Mouse (Mus musculus) cortical plate, adult 2 months (tissue): ENCODE results near the gene Srgn.

Experiments used
- CTCF ChIP-seq: fragments of 200-500 bp; IDR thresholded peaks from 2 replicates; pipeline ENCODE4 v1.5.1; 2011; ENCODE audit warnings: mild to moderate bottlenecking, control low read depth, low read length; ENCODE audit not compliant: insufficient read depth; ENCODE audit errors: extremely low read depth
- POLR2A ChIP-seq: fragments of 200-500 bp; IDR thresholded peaks from 2 replicates; pipeline ENCODE4 v1.6.1; 2011; ENCODE audit warnings: mild to moderate bottlenecking, low read length, control low read depth; ENCODE audit not compliant: insufficient read depth; ENCODE audit errors: extremely low read depth

DNA sequence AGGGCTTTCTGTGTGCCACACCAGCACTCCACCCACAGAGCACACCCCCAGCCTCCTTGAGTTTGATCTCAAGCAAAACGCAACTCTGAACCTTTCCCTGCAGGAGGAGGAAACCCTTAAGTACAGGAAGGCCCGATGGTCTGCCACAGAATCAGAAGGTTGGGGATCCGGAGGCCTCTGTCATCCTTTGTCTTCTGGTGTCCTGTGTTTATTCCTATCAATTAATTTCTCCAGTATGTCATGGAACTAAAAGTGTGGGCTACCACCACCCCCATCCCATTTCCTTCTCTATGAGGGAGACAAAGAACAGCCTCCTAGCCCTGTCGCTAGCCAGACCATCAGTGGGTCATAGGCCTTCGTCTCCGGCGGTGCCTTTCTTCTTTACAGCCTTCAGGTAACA, 7.3 kb upstream of the Srgn start:
- no peak for TF ChIP-seq CTCF
- TF ChIP-seq POLR2A = no peak
